Mouse (Mus musculus) neural tube, embryonic 15.5 days (tissue): Measurements from ENCODE around the gene Ubr2. TPM values are rescaled to one million over a fixed set of nuclear protein-coding genes. Genes with fewer than 3 reads are reported as not detected.

Source experiments
- ATAC-seq: fragments of 200-750 bp; cut with Nextera tagmentation; 2 replicates; pipeline ENCODE4 v1.8.0; 2017; ENCODE audit warnings: mild to moderate bottlenecking, moderate TSS enrichment, moderate library complexity; ENCODE audit not compliant: low FRiP score
- H3K27ac ChIP-seq: fragments of 300-500 bp; sonication (generic); replicated peaks from 2 replicates; pipeline ENCODE4 v1.5.1; 2015; ENCODE audit warnings: mild to moderate bottlenecking, inconsistent platforms
- H3K27me3 ChIP-seq: fragments of 300-500 bp; sonication (generic); replicated peaks from 2 replicates; pipeline ENCODE4 v1.6.1; 2015; ENCODE audit warnings: inconsistent platforms
- H3K36me3 ChIP-seq: fragments of 300-500 bp; sonication (generic); 2 replicates; pipeline ENCODE4 v1.6.1; 2015; ENCODE audit warnings: inconsistent platforms
- H3K4me1 ChIP-seq: fragments of 300-500 bp; sonication (generic); 2 replicates; pipeline ENCODE4 v1.6.1; 2015; ENCODE audit warnings: inconsistent platforms
- H3K4me2 ChIP-seq: fragments of 300-500 bp; sonication (generic); 2 replicates; pipeline ENCODE4 v1.6.1; 2015; ENCODE audit warnings: inconsistent platforms, mild to moderate bottlenecking, moderate library complexity
- H3K4me3 ChIP-seq: fragments of 300-500 bp; sonication (generic); replicated peaks from 2 replicates; pipeline ENCODE4 v1.5.1; 2015; ENCODE audit warnings: mild to moderate bottlenecking, inconsistent platforms
- H3K9ac ChIP-seq: fragments of 300-500 bp; sonication (generic); replicated peaks from 2 replicates; pipeline ENCODE4 v1.6.1; 2015; ENCODE audit warnings: mild to moderate bottlenecking, inconsistent platforms
- H3K9me3 ChIP-seq: fragments of 300-500 bp; sonication (generic); replicated peaks from 2 replicates; pipeline ENCODE4 v1.6.1; 2016; ENCODE audit warnings: inconsistent platforms
- WGBS: fragments of 180-500 bp; shearing (Covaris S2); methylation state at CpG from one replicate; pipeline ENCODE4 v1.1.7; 2015; ENCODE audit warnings: mixed read lengths; 5-methylcytosine and 5-hydroxymethylcytosine counted together
- polyA plus RNA-seq: library from polyadenylated mRNA; unstranded; fragments of >200 nt; fragmentation: Nextera tagmentation; extraction: Ambion mirVana; gene quantifications from 2 replicates; pipeline ENCODE4 v1.2.1, GENCODE M21; 2015

Gene Ubr2
- polyA plus RNA-seq, result 15.6 TPM in 2 replicates

DNA sequence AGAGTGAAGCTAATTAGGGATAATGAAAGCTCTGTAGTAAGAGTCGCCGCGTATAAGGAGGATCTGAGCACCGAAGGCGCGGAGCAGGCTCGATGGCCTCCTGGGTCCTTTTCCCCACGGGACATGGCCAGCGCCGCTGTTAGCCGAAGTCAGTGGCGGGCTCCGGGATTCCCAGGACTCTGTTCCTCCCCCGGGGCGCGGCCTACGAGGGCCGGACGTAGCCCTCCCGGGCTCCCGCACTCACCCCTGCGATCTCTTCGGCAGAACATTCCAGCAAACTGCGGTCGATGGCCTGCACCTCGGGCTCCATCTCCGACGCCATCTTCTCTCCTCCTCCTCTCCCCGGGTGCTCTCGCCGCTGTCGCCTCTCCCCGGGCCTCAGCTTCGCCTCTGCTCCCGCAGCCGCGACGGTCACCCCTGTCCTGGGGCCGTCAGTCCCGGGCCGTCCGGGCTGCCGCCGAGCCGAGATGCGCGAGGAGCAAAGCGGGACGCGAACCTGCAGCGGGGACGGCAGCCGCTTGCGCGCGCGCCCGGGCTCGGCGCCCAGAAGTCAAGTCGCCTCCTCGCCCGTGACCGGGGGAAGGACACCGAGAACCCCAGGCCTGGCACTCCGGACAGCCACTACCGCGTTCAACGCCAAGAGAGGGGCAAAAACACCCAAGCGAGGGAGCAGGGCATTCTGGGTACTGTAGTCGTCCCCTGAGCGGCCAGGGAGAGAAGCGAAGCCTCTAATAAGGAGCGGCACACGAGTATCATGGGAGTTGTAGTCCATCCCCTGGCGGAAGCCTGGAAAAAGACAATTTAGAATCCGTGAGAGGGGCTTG lies at the start of gene Ubr2:
Gene Ubr2 (minus strand): TSS at position 659 of the 824 bp plus-strand sequence.
- peaks cover 42% of the 10 kb centered on the region for H3K4me1 ChIP-seq

DNA sequence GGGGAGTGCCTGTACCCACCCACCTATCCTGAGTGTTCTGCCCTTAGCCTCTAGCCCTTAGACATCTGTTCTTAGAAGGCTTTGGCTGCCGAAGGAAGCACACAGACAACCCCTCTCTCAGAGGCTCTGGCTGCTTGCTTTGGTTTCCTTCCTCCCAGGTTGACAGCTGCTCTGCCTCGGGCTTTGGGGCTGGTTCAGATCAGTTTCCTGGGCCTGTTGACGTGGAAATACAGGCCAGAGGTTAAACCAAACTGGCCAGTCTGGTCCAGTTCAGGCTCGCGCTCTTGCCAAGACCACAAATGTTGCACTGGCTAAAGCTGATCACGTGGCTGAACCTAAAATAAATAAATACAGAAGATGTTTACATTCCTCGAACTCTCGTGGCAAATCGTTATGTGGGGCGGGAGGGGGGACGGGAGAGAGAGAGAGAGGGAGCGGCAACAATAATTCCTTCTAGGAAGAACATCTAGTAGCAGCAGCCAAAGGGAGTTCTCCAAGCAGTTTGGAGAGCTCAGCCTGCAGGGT lies 49.5 kb upstream of the Ubr2 start:
- Histone ChIP-seq H3K4me1 (no peaks in the 10 kb centered on the region), H3K9me3 (no peaks in the 10 kb centered on the region; the same call in 1 of the 2 replicates), H3K9ac (no peak overlapping the region), H3K4me3 (no peak overlapping the region), H3K4me2 (no peak overlapping the region), H3K27me3 (no peaks in the 10 kb centered on the region), H3K36me3 (no peaks in the 10 kb centered on the region), H3K27ac (no peak overlapping the region)
- 70% methylated on average over 12 of the region's 12 CpGs for WGBS
- ATAC-seq, result no peak

More for the DNA sequence above, at the start of gene Ubr2:
- H3K9me3 ChIP-seq, result no peaks in the 10 kb centered on the region
- peak within 1 kb of the TSS; percentile 85 for H3K9ac ChIP-seq
- H3K4me3 ChIP-seq, result peak within 1 kb of the TSS; percentile 70
- WGBS, result under 1% methylated on average over 74 of the region's 77 CpGs
- peak within 1 kb of the TSS; percentile 82 for H3K4me2 ChIP-seq
- no peaks in the 10 kb centered on the region for H3K36me3 ChIP-seq
- H3K27me3 ChIP-seq, result no peaks in the 10 kb centered on the region
- peak; percentile 97 for ATAC-seq
- peak within 1 kb of the TSS; percentile 90 for H3K27ac ChIP-seq

DNA sequence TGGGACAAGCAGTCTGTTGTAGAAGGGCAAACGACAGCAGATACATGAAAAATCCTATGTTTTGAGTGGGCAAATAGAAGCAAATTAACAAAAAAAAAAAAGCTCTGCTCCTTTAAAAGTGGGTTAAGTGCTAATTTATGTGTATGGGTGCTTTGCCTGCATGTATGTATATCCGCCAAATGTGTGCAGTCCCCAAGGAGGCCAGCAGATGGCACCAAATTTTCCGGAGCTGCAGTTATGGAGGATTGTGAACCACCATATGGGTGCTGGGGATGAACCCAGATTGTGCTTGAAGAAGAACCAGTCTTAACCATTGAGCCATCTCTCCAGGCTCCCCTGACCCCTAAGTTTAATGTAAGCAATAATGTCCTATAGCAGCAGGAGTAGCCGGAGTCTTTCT lies 47.6 kb upstream of the Ubr2 start:
- no peaks in the 10 kb centered on the region for H3K27me3 ChIP-seq
- no peak overlapping the region for H3K27ac ChIP-seq
- H3K4me1 ChIP-seq, result no peaks in the 10 kb centered on the region
- no peak overlapping the region for H3K9ac ChIP-seq
- ATAC-seq, result no peak
- no peaks in the 10 kb centered on the region for H3K36me3 ChIP-seq
- no peak overlapping the region for H3K4me3 ChIP-seq
- WGBS, result 98% methylated on average over 4 of the region's 4 CpGs
- H3K4me2 ChIP-seq, result no peak overlapping the region
- no peaks in the 10 kb centered on the region; the same call in 1 of the 2 replicates for H3K9me3 ChIP-seq

DNA sequence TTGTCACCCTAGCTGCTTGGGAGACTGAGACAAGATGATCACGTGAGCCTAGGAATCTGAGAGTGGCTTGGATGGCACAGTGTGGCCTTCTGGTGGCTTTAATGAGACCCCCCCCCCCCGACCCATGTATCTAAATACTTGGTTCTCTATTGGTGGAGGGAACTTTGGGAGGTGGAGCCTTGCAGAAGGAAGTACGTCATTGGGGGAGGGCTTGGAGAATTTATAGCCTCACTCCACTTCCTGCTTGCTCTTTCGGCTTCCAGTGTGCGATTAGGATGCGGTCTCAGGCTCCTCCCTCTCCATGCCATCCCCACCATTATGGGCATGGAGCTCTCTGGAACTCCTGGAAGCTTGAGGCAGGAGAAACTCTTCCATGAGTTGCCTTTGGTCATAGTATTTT lies 46.1 kb upstream of the Ubr2 start:
- 82% methylated on average over 6 of the region's 6 CpGs for WGBS
- H3K9ac ChIP-seq, result no peak overlapping the region
- H3K4me1 ChIP-seq, result no peaks in the 10 kb centered on the region
- no peak for ATAC-seq
- H3K4me2 ChIP-seq, result no peak overlapping the region
- no peak overlapping the region for H3K27ac ChIP-seq
- no peaks in the 10 kb centered on the region for H3K36me3 ChIP-seq
- no peaks in the 10 kb centered on the region; the same call in 1 of the 2 replicates for H3K9me3 ChIP-seq
- no peaks in the 10 kb centered on the region for H3K27me3 ChIP-seq
- H3K4me3 ChIP-seq, result no peak overlapping the region

DNA sequence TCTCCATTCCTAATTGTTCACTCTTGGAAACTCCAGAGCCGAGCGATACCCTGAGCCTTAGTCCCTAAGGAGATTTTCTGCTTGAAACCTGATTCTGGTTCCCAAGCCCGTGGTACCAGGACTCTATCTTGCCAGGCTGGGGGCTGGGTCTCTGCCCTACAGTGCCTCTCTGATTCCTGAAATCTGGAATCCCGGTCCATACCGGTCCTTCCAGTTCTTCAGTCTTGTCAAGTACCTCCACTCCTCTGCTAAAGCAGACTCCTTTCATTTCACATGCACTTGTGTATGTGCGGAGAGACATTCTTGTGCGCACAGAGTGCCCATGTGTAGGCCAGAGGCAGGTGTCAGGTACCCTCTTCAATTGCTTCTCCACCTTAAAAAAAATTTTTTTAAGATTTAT lies 44.8 kb upstream of the Ubr2 start:
- no peak overlapping the region for H3K4me3 ChIP-seq
- H3K9ac ChIP-seq, result no peak overlapping the region
- H3K27ac ChIP-seq, result no peak overlapping the region
- no peak for ATAC-seq
- no peaks in the 10 kb centered on the region for H3K4me1 ChIP-seq
- no peaks in the 10 kb centered on the region for H3K27me3 ChIP-seq
- no peaks in the 10 kb centered on the region for H3K36me3 ChIP-seq
- H3K4me2 ChIP-seq, result no peak overlapping the region
- H3K9me3 ChIP-seq, result no peaks in the 10 kb centered on the region; the same call in 1 of the 2 replicates
- 91% methylated on average over 7 of the region's 7 CpGs for WGBS

DNA sequence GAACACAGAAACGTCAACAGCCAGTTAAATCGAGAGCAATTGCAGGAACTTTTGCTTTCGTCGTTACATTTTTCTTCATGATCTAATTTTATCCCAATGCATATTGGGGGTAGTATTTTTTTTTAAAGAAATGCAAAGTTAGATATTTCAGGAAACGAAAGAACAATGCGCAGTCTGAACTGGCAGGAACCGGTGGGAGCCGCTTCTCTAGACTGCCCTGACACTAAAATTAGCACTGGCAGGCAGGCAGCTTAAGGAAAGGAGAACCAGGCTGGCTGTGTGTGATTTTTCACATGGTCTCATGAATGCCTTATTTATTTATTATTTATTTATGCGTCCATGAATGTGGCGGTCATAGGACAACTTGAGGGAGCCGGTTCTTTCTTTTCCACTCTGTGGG lies 44.3 kb upstream of the Ubr2 start:
- no peaks in the 10 kb centered on the region; the same call in 1 of the 2 replicates for H3K9me3 ChIP-seq
- no peak overlapping the region for H3K4me3 ChIP-seq
- no peak overlapping the region for H3K27ac ChIP-seq
- H3K4me2 ChIP-seq, result no peak overlapping the region
- no peaks in the 10 kb centered on the region for H3K4me1 ChIP-seq
- no peak overlapping the region for H3K9ac ChIP-seq
- no peaks in the 10 kb centered on the region for H3K27me3 ChIP-seq
- H3K36me3 ChIP-seq, result no peaks in the 10 kb centered on the region
- WGBS, result 88% methylated on average over 11 of the region's 11 CpGs
- no peak for ATAC-seq

DNA sequence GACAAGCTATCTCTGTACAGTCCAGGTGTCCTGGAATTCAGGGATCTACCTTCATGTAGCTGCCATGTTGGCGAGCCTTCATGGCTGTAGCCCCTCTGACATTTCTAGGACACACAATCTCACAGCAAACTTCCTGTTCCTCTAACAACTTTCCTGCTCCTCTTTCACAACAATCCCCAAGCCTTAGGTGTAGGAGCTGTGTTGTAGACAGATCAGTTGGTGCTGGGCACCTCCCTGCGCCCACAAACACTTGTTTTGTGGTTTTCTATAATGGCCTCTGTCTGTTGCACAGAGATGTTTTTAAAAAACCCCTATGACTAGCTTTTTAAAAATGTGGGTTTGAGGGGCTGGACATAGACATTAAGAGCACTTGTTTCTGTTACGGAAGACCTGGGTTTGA lies 40.3 kb upstream of the Ubr2 start:
- Histone ChIP-seq H3K4me1 (no peaks in the 10 kb centered on the region), H3K4me2 (no peak overlapping the region), H3K9ac (no peak overlapping the region), H3K4me3 (no peak overlapping the region), H3K27ac (no peak overlapping the region), H3K36me3 (no peaks in the 10 kb centered on the region), H3K9me3 (no peaks in the 10 kb centered on the region), H3K27me3 (no peaks in the 10 kb centered on the region)
- ATAC-seq, result no peak
- WGBS, result 90% methylated on average over 3 of the region's 3 CpGs

DNA sequence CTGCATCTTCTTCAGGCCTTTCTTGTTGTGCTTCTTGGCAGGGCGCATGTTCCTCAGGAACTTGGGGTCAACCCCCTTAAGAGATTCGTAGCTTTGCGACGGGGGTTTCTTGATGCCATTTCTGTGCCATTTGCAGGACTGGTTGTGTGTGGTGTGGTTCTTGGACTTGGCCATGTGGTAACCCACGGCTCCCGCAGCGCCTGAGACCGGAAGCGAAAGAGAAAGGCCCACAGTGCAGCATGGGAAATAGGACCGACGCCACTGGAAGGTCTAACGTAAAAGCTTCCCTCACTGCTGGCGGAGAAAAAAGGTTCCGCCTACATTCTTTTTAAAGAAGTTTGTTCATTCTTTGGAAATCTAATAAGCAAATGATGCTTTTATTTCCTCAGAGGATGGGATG lies 32.5 kb upstream of the Ubr2 start:
- Histone ChIP-seq H3K4me1 (peaks cover 3% of the 10 kb centered on the region; the same call in 1 of the 2 replicates), H3K9me3 (no peaks in the 10 kb centered on the region)

DNA sequence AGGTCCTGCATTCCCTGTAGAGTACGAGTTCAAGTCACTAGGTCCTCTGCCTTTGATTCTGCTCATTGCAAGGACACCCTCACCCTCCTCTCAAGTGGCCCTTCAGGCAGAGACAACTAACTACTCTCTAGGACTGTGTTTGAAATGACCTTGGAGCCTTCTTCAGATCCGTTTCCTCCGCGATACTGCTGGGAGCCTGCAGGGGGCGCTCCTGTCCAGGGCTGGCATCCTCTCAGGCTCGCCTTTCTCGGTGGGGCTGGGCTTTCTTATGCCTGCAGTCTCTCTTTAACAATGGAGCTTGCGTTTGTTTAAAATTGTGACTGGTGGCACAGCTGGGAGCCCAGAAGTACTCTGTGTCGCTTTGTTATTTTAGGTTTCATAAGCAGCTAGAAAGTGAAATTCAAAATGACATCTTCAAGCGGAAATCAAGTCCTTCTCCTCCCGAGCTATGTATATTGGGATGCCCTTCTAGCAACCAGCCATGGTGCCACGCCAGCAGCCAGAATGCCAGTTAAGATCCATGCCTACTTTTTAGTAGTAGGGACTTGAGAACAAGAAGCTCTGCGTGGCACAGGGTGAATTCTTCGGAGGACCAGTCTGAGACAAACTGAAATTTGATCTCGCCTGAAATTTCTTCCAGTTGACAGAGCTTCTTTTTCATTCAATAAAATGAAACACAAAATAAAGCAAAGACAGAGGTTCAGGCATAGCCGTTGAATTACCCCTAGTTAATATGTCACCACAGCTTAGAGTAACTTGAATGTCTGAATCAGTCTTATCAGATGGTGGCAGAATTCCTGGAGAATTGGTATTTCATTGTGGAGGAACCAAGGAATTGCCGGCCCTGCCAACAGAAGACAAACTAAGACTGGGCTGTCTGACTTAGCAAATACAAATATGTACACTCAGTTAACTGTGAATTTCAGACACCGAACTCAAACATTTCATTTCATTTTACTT lies 28.8 kb upstream of the Ubr2 start:
- H3K9me3 ChIP-seq, result no peaks in the 10 kb centered on the region
- ATAC-seq, result peak; percentile 81; the same call in 1 of the 2 replicates
- peak overlapping the region; percentile 45 for H3K4me2 ChIP-seq
- H3K27me3 ChIP-seq, result no peaks in the 10 kb centered on the region
- peaks cover 3% of the 10 kb centered on the region; the same call in 1 of the 2 replicates for H3K4me1 ChIP-seq
- H3K27ac ChIP-seq, result peak overlapping the region; percentile 66
- H3K9ac ChIP-seq, result peak overlapping the region; percentile 26; the same call in 1 of the 2 replicates
- WGBS, result 22% methylated on average over 18 of the region's 18 CpGs
- H3K36me3 ChIP-seq, result no peaks in the 10 kb centered on the region
- H3K4me3 ChIP-seq, result peak overlapping the region; percentile 21

More for the DNA sequence above, 32.5 kb upstream of the Ubr2 start:
- Histone ChIP-seq H3K9ac (no peak overlapping the region), H3K36me3 (no peaks in the 10 kb centered on the region), H3K27ac (no peak overlapping the region), H3K4me3 (no peak overlapping the region), H3K4me2 (no peak overlapping the region), H3K27me3 (no peaks in the 10 kb centered on the region)
- no peak for ATAC-seq
- 95% methylated on average over 14 of the region's 14 CpGs for WGBS

DNA sequence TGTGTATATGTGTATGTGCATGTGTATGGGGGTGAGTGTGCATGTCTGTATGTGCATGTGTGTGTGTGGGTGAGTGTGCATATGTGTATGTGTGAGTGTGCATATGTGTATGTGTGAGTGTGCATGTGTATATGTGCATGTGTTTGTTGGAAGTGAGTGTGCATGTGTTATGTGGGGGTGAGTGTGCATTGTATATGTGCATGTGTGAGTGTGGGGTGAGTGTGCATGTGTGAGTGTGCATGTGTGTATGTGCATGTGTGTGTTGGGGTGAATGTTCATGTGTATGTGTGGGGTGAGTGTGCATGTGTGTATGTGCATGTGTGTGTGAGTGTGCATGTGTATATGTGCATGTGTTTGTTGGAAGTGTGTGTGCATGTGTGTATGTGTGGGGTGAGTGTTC lies 24.2 kb upstream of the Ubr2 start:
- Histone ChIP-seq H3K27me3 (no peaks in the 10 kb centered on the region), H3K9me3 (no peaks in the 10 kb centered on the region), H3K9ac (no peak overlapping the region), H3K4me3 (no peak overlapping the region), H3K36me3 (no peaks in the 10 kb centered on the region), H3K27ac (no peak overlapping the region), H3K4me2 (no peak overlapping the region), H3K4me1 (peaks cover 3% of the 10 kb centered on the region; the same call in 1 of the 2 replicates)
- ATAC-seq, result no peak

DNA sequence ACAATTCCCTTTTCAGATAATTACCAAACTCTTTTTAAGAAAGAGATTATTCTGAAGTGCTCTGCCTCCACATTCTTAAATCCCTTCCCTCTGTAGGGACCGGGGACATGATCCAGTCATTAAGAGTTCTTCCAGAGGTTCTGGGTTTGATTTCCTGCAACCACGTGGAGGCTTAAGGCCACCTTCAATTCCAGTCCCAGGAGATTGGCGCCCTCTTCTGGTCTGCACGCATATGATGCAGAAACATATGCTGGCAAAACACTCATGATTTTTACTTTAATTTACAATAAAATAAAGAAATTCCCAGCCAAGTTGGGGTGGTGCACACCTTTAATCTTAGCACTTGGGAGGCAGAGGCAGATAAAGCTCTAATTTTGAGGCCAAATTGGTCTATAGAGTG lies 23.3 kb upstream of the Ubr2 start:
- H3K27ac ChIP-seq, result no peak overlapping the region
- H3K9me3 ChIP-seq, result no peaks in the 10 kb centered on the region
- no peak overlapping the region for H3K4me2 ChIP-seq
- 3% methylated on average over 4 of the region's 4 CpGs for WGBS
- H3K36me3 ChIP-seq, result no peaks in the 10 kb centered on the region
- no peak overlapping the region for H3K4me3 ChIP-seq
- no peak overlapping the region for H3K9ac ChIP-seq
- H3K4me1 ChIP-seq, result no peaks in the 10 kb centered on the region
- no peaks in the 10 kb centered on the region for H3K27me3 ChIP-seq
- no peak for ATAC-seq
